Mouse (Mus musculus): Measurements from ENCODE around the gene Rhoq.

The Rhoq gene

GRCm38 (mm10) chr17:86964041-86964440, 1.2 kb downstream of the Rhoq start:
- no peak for DNase-seq

- peak; percentile 34 for DNase-seq
These were observed 1.6 kb downstream of the Rhoq start for GRCm38 (mm10) chr17:86964502-86964901.

- DNase-seq = no peak
These were observed 2.2 kb downstream of the Rhoq start for GRCm38 (mm10) chr17:86965121-86965520.

GRCm38 (mm10) chr17:86966040-86966439, 3.2 kb downstream of the Rhoq start:
- no peak for DNase-seq

- no peak for DNase-seq
These were observed 4.2 kb downstream of the Rhoq start for GRCm38 (mm10) chr17:86967048-86967447.

- no peak for DNase-seq
These were observed 4.9 kb downstream of the Rhoq start for GRCm38 (mm10) chr17:86967536-86968525.

- DNase-seq = no peak
These were observed 5.7 kb downstream of the Rhoq start for GRCm38 (mm10) chr17:86968581-86968980.

- no peak for DNase-seq
These were observed 6.7 kb downstream of the Rhoq start for GRCm38 (mm10) chr17:86969582-86969981.

GRCm38 (mm10) chr17:86970026-86970750, 7.3 kb downstream of the Rhoq start:
- no peak for DNase-seq

- DNase-seq = no peak
These were observed 8.2 kb downstream of the Rhoq start for GRCm38 (mm10) chr17:86971036-86971435.

GRCm38 (mm10) chr17:86971860-86972259, 9.0 kb downstream of the Rhoq start:
- DNase-seq = no peak

- no peak for DNase-seq
These were observed 10.2 kb downstream of the Rhoq start for GRCm38 (mm10) chr17:86973097-86973496.

- no peak for DNase-seq
These were observed 13.5 kb downstream of the Rhoq start for GRCm38 (mm10) chr17:86976387-86976786.

- DNase-seq = no peak
These were observed 15.6 kb downstream of the Rhoq start for GRCm38 (mm10) chr17:86978496-86978895.

- no peak for DNase-seq
These were observed 18.3 kb downstream of the Rhoq start for GRCm38 (mm10) chr17:86981205-86981604.

GRCm38 (mm10) chr17:86981701-86982100, 18.8 kb downstream of the Rhoq start:
- DNase-seq = no peak

GRCm38 (mm10) chr17:86982497-86982896, 19.6 kb downstream of the Rhoq start:
- DNase-seq = no peak

- DNase-seq = no peak
These were observed 23.7 kb downstream of the Rhoq start for GRCm38 (mm10) chr17:86986449-86987138.

- DNase-seq = no peak
These were observed 25.3 kb downstream of the Rhoq start for GRCm38 (mm10) chr17:86988161-86988560.

- no peak for DNase-seq
These were observed 25.8 kb downstream of the Rhoq start for GRCm38 (mm10) chr17:86988601-86989184.

- no peak for DNase-seq
These were observed 28.4 kb downstream of the Rhoq start for GRCm38 (mm10) chr17:86991306-86991705.

- no peak for DNase-seq
These were observed 34.4 kb downstream of the Rhoq start for GRCm38 (mm10) chr17:86997323-86997722.

GRCm38 (mm10) chr17:87008950-87009349, 46.1 kb downstream of the Rhoq start:
- DNase-seq = no peak

Data from cerebellum, adult 8-10 months (tissue).